Mouse (Mus musculus): ENCODE data around the gene Wnt5b. TPM values are rescaled to one million over a fixed set of nuclear protein-coding genes. Genes with fewer than 3 reads are reported as not detected.

Wnt5b gene
- polyA plus RNA-seq, 1 experiment from 2014 or later, result 4.5 TPM

- Histone ChIP-seq H3K4me3 (ENCODE audit: low read depth, low read length) (no peak overlapping the region), H3K4me1 (replicated peaks; ENCODE audit: control insufficient read depth, insufficient read depth) (no peaks in the 10 kb centered on the region), H3K36me3 (ENCODE audit: control insufficient read depth, insufficient read depth, low read length) (no peaks in the 10 kb centered on the region), H3K4me2 (replicated peaks; ENCODE audit: low read depth) (no peak overlapping the region), H3K9me3 (ENCODE audit: control insufficient read depth, low read length) (no peaks in the 10 kb centered on the region), H3K27me3 (ENCODE audit: control insufficient read depth, insufficient read depth, low read length) (no peaks in the 10 kb centered on the region), H3K9ac (ENCODE audit: low read length) (no peak overlapping the region), H3K27ac (replicated peaks) (peak overlapping the region; percentile 1; the same call in 1 of the 2 replicates)
- WGBS, result 40% methylated on average over 23 of the region's 23 CpGs
- ATAC-seq (ENCODE audit: low FRiP score, low TSS enrichment), result 0 out of 2 replicates have a peak, but pooled peaks have one; percentile 43
- DNase-seq (ENCODE audit: low spot score), result peak; percentile 24
- TF ChIP-seq CTCF (IDR thresholded peaks at IDR 0.05; ENCODE audit: low read depth), result no peak
Measured at GRCm38 (mm10) chr6:119565451-119566379, 21.6 kb upstream of the Wnt5b start.

DNA sequence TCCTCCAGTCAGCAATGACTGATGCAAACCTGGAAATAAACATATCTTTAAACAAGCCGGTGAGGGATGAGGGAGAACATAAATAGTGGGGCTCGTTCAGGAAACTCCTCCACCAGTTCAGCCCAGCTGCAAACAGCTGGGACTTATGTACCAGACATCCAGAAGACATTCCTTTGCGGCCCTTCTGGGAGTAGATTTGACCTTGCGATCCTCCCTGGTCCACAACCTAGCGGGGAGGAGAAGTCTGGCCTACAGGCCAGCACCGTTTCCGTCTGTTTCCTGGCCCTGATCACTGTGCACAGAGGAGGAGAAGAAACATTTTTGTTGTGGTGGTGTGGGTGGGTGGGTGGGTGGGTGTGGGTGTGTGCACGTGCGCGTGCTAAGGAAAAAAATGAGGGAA is 18.4 kb upstream of the Wnt5b start:
- no peak overlapping the region for H3K9ac ChIP-seq (ENCODE audit: low read length)
- H3K4me3 ChIP-seq (ENCODE audit: low read depth, low read length), result no peak overlapping the region
- H3K4me2 ChIP-seq (replicated peaks; ENCODE audit: low read depth), result no peak overlapping the region
- no peaks in the 10 kb centered on the region for H3K36me3 ChIP-seq (ENCODE audit: control insufficient read depth, insufficient read depth, low read length)
- WGBS, result 49% methylated on average over 8 of the region's 10 CpGs
- H3K9me3 ChIP-seq (ENCODE audit: control insufficient read depth, low read length), result no peaks in the 10 kb centered on the region
- H3K4me1 ChIP-seq (replicated peaks; ENCODE audit: control insufficient read depth, insufficient read depth), result no peaks in the 10 kb centered on the region
- no peaks in the 10 kb centered on the region for H3K27me3 ChIP-seq (ENCODE audit: control insufficient read depth, insufficient read depth, low read length)
- no peak for TF ChIP-seq CTCF (IDR thresholded peaks at IDR 0.05; ENCODE audit: low read depth)
- TF ChIP-seq EP300 (optimal IDR thresholded peaks at IDR 0.05), result no peak
- no peak overlapping the region for H3K27ac ChIP-seq (replicated peaks)
- ATAC-seq (ENCODE audit: low FRiP score, low TSS enrichment) (no peak; the same call in 1 of the 2 replicates), DNase-seq (ENCODE audit: low spot score) (no peak)

DNA sequence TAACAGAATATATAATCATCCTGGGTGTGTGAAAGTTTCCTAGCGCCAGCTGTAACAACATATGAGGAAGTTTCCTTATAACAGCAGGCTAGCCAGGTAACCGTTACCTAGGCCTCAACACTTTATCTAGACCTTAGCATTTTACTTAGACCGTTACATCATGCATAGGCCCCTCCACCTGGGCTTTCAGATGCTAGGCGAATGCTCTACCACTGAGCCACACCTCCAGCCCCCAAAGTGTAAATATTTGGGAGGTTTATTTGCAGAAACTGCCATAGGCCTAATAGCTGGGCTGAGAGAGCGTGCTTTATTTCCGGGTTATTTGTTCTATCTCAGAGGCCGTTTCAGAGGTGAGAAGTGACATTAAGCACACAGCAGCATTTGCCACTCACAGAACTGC is 14.7 kb upstream of the Wnt5b start:
- ATAC-seq (ENCODE audit: low FRiP score, low TSS enrichment), result peak; percentile 35; the same call in 1 of the 2 replicates
- Histone ChIP-seq H3K27me3 (ENCODE audit: control insufficient read depth, insufficient read depth, low read length) (no peaks in the 10 kb centered on the region), H3K4me1 (replicated peaks; ENCODE audit: control insufficient read depth, insufficient read depth) (no peaks in the 10 kb centered on the region), H3K27ac (replicated peaks) (no peak overlapping the region), H3K9ac (ENCODE audit: low read length) (no peak overlapping the region), H3K4me3 (ENCODE audit: low read depth, low read length) (no peak overlapping the region), H3K36me3 (ENCODE audit: control insufficient read depth, insufficient read depth, low read length) (no peaks in the 10 kb centered on the region), H3K9me3 (ENCODE audit: control insufficient read depth, low read length) (no peaks in the 10 kb centered on the region), H3K4me2 (replicated peaks; ENCODE audit: low read depth) (no peak overlapping the region)
- WGBS, result 47% methylated on average over 7 of the region's 7 CpGs
- DNase-seq (ENCODE audit: low spot score), result peak; percentile 21
- TF ChIP-seq CTCF (IDR thresholded peaks at IDR 0.05; ENCODE audit: low read depth), result no peak
- TF ChIP-seq EP300 (optimal IDR thresholded peaks at IDR 0.05), result no peak

DNA sequence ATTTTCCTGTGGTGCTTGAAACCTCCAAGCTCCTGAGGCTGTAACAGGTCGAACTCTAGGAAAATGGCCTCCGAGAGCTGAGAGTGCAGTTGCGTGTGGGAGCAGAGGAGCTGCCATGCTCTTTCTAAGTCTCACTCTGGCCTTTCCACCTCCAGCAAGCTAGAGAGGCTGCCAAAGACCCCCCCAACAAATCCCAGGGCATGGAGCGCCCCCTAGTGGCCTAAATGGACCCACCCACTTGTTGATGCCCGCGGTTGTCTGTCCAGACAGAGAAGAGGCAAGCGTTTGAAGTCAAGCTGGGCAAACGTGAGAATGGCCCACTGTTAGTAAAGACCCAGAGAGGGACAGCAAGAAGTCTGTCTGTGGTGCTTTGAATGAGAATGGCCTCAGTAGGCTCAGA is 10.3 kb upstream of the Wnt5b start:
- H3K4me2 ChIP-seq (replicated peaks; ENCODE audit: low read depth), result no peak overlapping the region
- H3K27me3 ChIP-seq (ENCODE audit: control insufficient read depth, insufficient read depth, low read length), result no peaks in the 10 kb centered on the region
- no peak overlapping the region for H3K4me3 ChIP-seq (ENCODE audit: low read depth, low read length)
- no peaks in the 10 kb centered on the region for H3K4me1 ChIP-seq (replicated peaks; ENCODE audit: control insufficient read depth, insufficient read depth)
- H3K9ac ChIP-seq (ENCODE audit: low read length), result no peak overlapping the region
- ATAC-seq (ENCODE audit: low FRiP score, low TSS enrichment), result no peak
- no peak for DNase-seq (ENCODE audit: low spot score)
- WGBS, result 74% methylated on average over 8 of the region's 8 CpGs
- no peaks in the 10 kb centered on the region for H3K9me3 ChIP-seq (ENCODE audit: control insufficient read depth, low read length)
- no peak overlapping the region for H3K27ac ChIP-seq (replicated peaks)
- TF ChIP-seq CTCF (IDR thresholded peaks at IDR 0.05; ENCODE audit: low read depth) (peak; percentile 24; the same call in 1 of the 2 replicates), EP300 (optimal IDR thresholded peaks at IDR 0.05) (no peak)
- no peaks in the 10 kb centered on the region for H3K36me3 ChIP-seq (ENCODE audit: control insufficient read depth, insufficient read depth, low read length)

DNA sequence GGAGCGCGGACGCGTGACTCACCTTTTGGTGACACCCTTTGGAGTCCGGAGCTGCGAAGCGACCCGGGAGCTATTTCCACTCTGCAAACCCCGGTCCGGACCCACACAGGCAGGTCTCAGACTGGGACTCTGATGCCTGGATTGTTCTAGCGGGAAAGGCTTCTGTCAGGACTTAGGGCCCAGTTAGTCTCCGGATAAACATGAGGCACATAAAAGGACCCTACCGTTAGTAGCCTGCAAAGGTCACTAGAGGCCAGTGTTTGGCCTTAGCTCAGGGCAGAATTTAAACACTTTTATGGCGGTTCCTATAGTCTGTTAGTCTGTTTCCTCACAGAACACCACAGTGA is 344 bp upstream of the Wnt5b start:
- ATAC-seq (ENCODE audit: low FRiP score, low TSS enrichment) (no peak), DNase-seq (ENCODE audit: low spot score) (no peak)
- TF ChIP-seq CTCF (IDR thresholded peaks at IDR 0.05; ENCODE audit: low read depth) (peak; percentile 47), EP300 (optimal IDR thresholded peaks at IDR 0.05) (no peak)

DNA sequence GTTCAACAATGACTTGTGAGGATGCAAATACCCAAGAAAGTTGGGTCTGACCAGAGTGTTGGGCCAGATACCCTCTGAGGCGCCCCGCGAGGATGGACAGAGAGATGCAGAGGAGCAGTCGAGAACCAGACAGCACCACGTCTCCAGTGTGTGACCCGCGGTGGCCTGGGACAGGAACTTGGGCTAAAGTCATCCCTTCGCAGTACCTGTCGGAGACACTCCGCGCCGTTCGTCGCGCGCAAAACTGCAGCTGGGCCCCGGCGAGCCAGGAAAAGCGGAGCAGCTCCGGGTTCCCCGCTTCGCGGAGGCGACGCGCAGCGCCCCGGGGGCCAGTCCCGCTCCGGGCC is 718 bp downstream of the Wnt5b start:
- Histone ChIP-seq H3K27ac (replicated peaks) (no peak overlapping the region), H3K36me3 (ENCODE audit: control insufficient read depth, insufficient read depth, low read length) (no peaks in the 10 kb centered on the region), H3K4me2 (replicated peaks; ENCODE audit: low read depth) (peak overlapping the region; percentile 98), H3K9me3 (ENCODE audit: control insufficient read depth, low read length) (no peaks in the 10 kb centered on the region), H3K9ac (ENCODE audit: low read length) (peak overlapping the region; percentile 68), H3K27me3 (ENCODE audit: control insufficient read depth, insufficient read depth, low read length) (no peaks in the 10 kb centered on the region), H3K4me3 (ENCODE audit: low read depth, low read length) (peak overlapping the region; percentile 70), H3K4me1 (replicated peaks; ENCODE audit: control insufficient read depth, insufficient read depth) (no peaks in the 10 kb centered on the region)
- WGBS, result under 1% methylated on average over 30 of the region's 30 CpGs
- ATAC-seq (ENCODE audit: low FRiP score, low TSS enrichment) (no peak), DNase-seq (ENCODE audit: low spot score) (peak; percentile 21)
- TF ChIP-seq CTCF (IDR thresholded peaks at IDR 0.05; ENCODE audit: low read depth), result peak; percentile 30
- no peak for TF ChIP-seq EP300 (optimal IDR thresholded peaks at IDR 0.05)

More for the DNA sequence above, 344 bp upstream of the Wnt5b start:
- 6% methylated on average over 14 of the region's 14 CpGs for WGBS
- Histone ChIP-seq H3K27me3 (ENCODE audit: control insufficient read depth, insufficient read depth, low read length) (no peaks in the 10 kb centered on the region), H3K4me1 (replicated peaks; ENCODE audit: control insufficient read depth, insufficient read depth) (no peaks in the 10 kb centered on the region), H3K4me3 (ENCODE audit: low read depth, low read length) (peak overlapping the region; percentile 70), H3K27ac (replicated peaks) (no peak overlapping the region), H3K36me3 (ENCODE audit: control insufficient read depth, insufficient read depth, low read length) (no peaks in the 10 kb centered on the region), H3K4me2 (replicated peaks; ENCODE audit: low read depth) (peak overlapping the region; percentile 98), H3K9me3 (ENCODE audit: control insufficient read depth, low read length) (no peaks in the 10 kb centered on the region), H3K9ac (ENCODE audit: low read length) (peak overlapping the region; percentile 68)
